Mouse (Mus musculus) ES-E14 (cell line): Measurements from ENCODE around the gene Astn2. TPM values are rescaled to one million over a fixed set of nuclear protein-coding genes. Genes with fewer than 3 reads are reported as not detected.

Experiments
- DNase-seq: peaks from one replicate; pipeline ENCODE4 v3.0.0-alpha.2; 2013; ENCODE audit warnings: low read depth, low spot score
- H3K27ac ChIP-seq: 2 replicates; pipeline ENCODE4 v1.5.1; 2012; ENCODE audit warnings: low read depth, mild to moderate bottlenecking, low read length, moderate library complexity, mixed read lengths; ENCODE audit not compliant: poor library complexity, insufficient read depth, severe bottlenecking
- H3K36me3 ChIP-seq: 2 replicates; pipeline ENCODE4 v1.6.1; 2012; ENCODE audit warnings: mild to moderate bottlenecking, low read length, moderate library complexity, mixed read lengths; ENCODE audit not compliant: control insufficient read depth, poor library complexity, insufficient read depth, severe bottlenecking
- H3K4me1 ChIP-seq, 2 experiments: fragments of 150-350 bp in 1 of 2; sonication (generic) in 1 of 2; 2 replicates each; pipeline ENCODE4 v1.6.1; 2012; ENCODE audit warnings: low read length in 2 of 2, mild to moderate bottlenecking in 1 of 2, mixed read lengths in 1 of 2; ENCODE audit not compliant: control insufficient read depth in 2 of 2, insufficient read depth in 2 of 2, poor library complexity in 1 of 2
- H3K4me3 ChIP-seq, 2 experiments: fragments of 150-350 bp in 1 of 2; sonication (generic) in 1 of 2; 2 replicates each; pipeline ENCODE4 v1.5.1; 2012; ENCODE audit warnings: low read length in 2 of 2, low read depth in 1 of 2, mild to moderate bottlenecking in 1 of 2, mixed read lengths in 1 of 2; ENCODE audit not compliant: insufficient read depth in 1 of 2, poor library complexity in 1 of 2, severe bottlenecking in 1 of 2
- H3K9ac ChIP-seq: 2 replicates; pipeline ENCODE4 v1.6.1; 2012; ENCODE audit warnings: low read depth, mild to moderate bottlenecking, low read length, mixed read lengths; ENCODE audit not compliant: poor library complexity, insufficient read depth, severe bottlenecking
- H3K9me3 ChIP-seq: fragments of 150-350 bp; sonication (generic); 2 replicates; pipeline ENCODE4 v1.6.1; 2012; ENCODE audit warnings: low read depth, mild to moderate bottlenecking, low read length; ENCODE audit not compliant: control insufficient read depth, insufficient read depth
- CHD2 ChIP-seq: IDR thresholded peaks from 2 replicates; pipeline ENCODE4 v1.6.1; 2014; ENCODE audit warnings: mild to moderate bottlenecking, low read depth, low read length, inconsistent platforms
- HCFC1 ChIP-seq: IDR thresholded peaks from 2 replicates; pipeline ENCODE4 v1.6.1; 2012; ENCODE audit warnings: low read length, inconsistent platforms, borderline replicate concordance; ENCODE audit not compliant: insufficient read depth
- MAFK ChIP-seq: IDR thresholded peaks from 2 replicates; pipeline ENCODE4 v1.6.1; 2014; ENCODE audit warnings: mild to moderate bottlenecking, low read depth, low read length, inconsistent platforms; ENCODE audit not compliant: insufficient read depth
- ZC3H11A ChIP-seq: IDR thresholded peaks from 2 replicates; pipeline ENCODE4 v1.6.1; 2012; ENCODE audit warnings: low read depth, mild to moderate bottlenecking, inconsistent platforms, low read length, borderline replicate concordance
- ZNF384 ChIP-seq: IDR thresholded peaks from 2 replicates; pipeline ENCODE4 v1.6.1; 2012; ENCODE audit warnings: low read depth, low read length, inconsistent platforms
- in situ Hi-C, 2 experiments: fragments of 600-800 bp; cut with MboI; formaldehyde crosslinking; loops; one replicate each; pipeline ENCODE4 v1.15.1; 2025; ENCODE audit warnings: low sequenced_read_pairs in 2 of 2, inconsistent platforms in 1 of 2; ENCODE audit not compliant: unreplicated experiment in 2 of 2
- total RNA-seq: library from RNA; depleted of rRNA; stranded (reverse); fragments of 300-350 nt; gene quantifications from 2 replicates; pipeline ENCODE4 v1.2.3, GENCODE M21; 2012

Gene Astn2
- total RNA-seq, 1 experiment = 0.04 TPM

DNA sequence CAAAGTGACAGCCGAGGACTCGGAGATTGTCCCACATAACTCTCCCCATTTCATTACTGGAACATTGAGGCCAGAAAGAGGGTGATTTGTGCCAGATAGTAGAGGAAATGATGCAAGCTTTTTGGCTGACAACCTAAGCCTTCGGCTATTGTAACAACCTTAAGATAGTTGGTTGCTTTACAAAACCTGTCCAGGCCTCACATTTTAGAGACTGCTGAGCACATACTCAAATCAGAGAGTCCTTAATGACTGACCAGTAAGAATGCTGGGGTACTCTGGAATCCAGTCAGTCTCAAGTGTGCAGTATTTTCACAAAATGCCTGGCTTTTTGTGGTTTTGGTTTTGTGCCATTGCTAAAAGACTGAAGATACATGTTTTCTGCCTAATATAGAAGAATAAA is 1062.6 kb downstream of the Astn2 start:
- H3K9me3 ChIP-seq = no peaks in the 10 kb centered on the region
- in situ Hi-C loops = no loop called here
- H3K4me3 ChIP-seq = no peak overlapping the region
- H3K27ac ChIP-seq = no peak overlapping the region
- no peak overlapping the region for H3K9ac ChIP-seq
- TF ChIP-seq HCFC1 (no peak), ZC3H11A (no peak), CHD2 (no peak), MAFK (no peak), ZNF384 (no peak)
- H3K36me3 ChIP-seq = no peaks in the 10 kb centered on the region
- H3K4me1 ChIP-seq = 0 out of 4 replicates have a peak, but pooled peaks cover 0 to 2% of the 10 kb centered on the region in 2 experiments
- DNase-seq = no peak

GRCm38 (mm10) chr4:65333718-65334117 is 1070.7 kb downstream of the Astn2 start:
- no peak overlapping the region for H3K4me3 ChIP-seq
- no peaks in the 10 kb centered on the region for H3K9me3 ChIP-seq
- DNase-seq = no peak
- no peak overlapping the region for H3K9ac ChIP-seq
- H3K4me1 ChIP-seq = no peaks in the 10 kb centered on the region
- in situ Hi-C loops = no loop called here
- H3K36me3 ChIP-seq = no peaks in the 10 kb centered on the region
- TF ChIP-seq ZC3H11A (no peak), ZNF384 (no peak), HCFC1 (no peak), CHD2 (no peak), MAFK (no peak)
- no peak overlapping the region for H3K27ac ChIP-seq
